Mouse (Mus musculus) thymus, adult 2 months (tissue): ENCODE results near the gene Gm28230. TPM values are rescaled to one million over a fixed set of nuclear protein-coding genes. Genes with fewer than 3 reads are reported as not detected.

Source experiments
- DNase-seq: peaks from one replicate; pipeline ENCODE4 v3.0.0; 2021
- H3K27ac ChIP-seq: fragments of 200-500 bp; 2 replicates; pipeline ENCODE4 v1.5.1; 2012; ENCODE audit warnings: low read length, control low read depth; ENCODE audit not compliant: control insufficient read depth, insufficient read depth
- H3K27me3 ChIP-seq: fragments of 200-500 bp; 2 replicates; pipeline ENCODE4 v1.6.1; 2012; ENCODE audit warnings: mild to moderate bottlenecking, low read length, moderate library complexity, mixed read lengths; ENCODE audit not compliant: control insufficient read depth, insufficient read depth
- H3K36me3 ChIP-seq: fragments of 200-500 bp; 2 replicates; pipeline ENCODE4 v1.6.1; 2012; ENCODE audit warnings: mild to moderate bottlenecking, low read length, moderate library complexity; ENCODE audit not compliant: control insufficient read depth, insufficient read depth
- H3K4me1 ChIP-seq: fragments of 200-500 bp; replicated peaks from 2 replicates; pipeline ENCODE4 v1.6.1; 2012; ENCODE audit warnings: low read length; ENCODE audit not compliant: control insufficient read depth, insufficient read depth
- H3K4me3 ChIP-seq: fragments of 200-500 bp; 2 replicates; pipeline ENCODE4 v1.5.1; 2012; ENCODE audit warnings: mild to moderate bottlenecking, low read length, control low read depth, moderate library complexity; ENCODE audit not compliant: control insufficient read depth, insufficient read depth
- CTCF ChIP-seq: fragments of 200-500 bp; IDR thresholded peaks from 2 replicates; pipeline ENCODE4 v1.5.1; 2012; ENCODE audit warnings: mild to moderate bottlenecking, control low read depth, low read length, moderate library complexity, borderline replicate concordance; ENCODE audit not compliant: control insufficient read depth, poor library complexity, insufficient read depth; ENCODE audit errors: extremely low read depth
- POLR2A ChIP-seq: fragments of 200-500 bp; IDR thresholded peaks from 2 replicates; pipeline ENCODE4 v1.6.1; 2012; ENCODE audit warnings: mild to moderate bottlenecking, low read length, control low read depth, moderate library complexity; ENCODE audit not compliant: control insufficient read depth, poor library complexity, insufficient read depth; ENCODE audit errors: extremely low read depth
- WGBS: fragments of 180-500 bp; shearing (Covaris S2); methylation state at CpG from one replicate; pipeline ENCODE4 v1.1.7; 2018; 5-methylcytosine and 5-hydroxymethylcytosine counted together
- polyA plus RNA-seq: library from polyadenylated mRNA; depleted of rRNA; stranded (reverse); fragments of >200 nt; gene quantifications from 2 replicates; pipeline ENCODE4 v1.2.3, GENCODE M21; 2012

The Gm28230 gene
- polyA plus RNA-seq, 1 experiment = 0.31 TPM

DNA sequence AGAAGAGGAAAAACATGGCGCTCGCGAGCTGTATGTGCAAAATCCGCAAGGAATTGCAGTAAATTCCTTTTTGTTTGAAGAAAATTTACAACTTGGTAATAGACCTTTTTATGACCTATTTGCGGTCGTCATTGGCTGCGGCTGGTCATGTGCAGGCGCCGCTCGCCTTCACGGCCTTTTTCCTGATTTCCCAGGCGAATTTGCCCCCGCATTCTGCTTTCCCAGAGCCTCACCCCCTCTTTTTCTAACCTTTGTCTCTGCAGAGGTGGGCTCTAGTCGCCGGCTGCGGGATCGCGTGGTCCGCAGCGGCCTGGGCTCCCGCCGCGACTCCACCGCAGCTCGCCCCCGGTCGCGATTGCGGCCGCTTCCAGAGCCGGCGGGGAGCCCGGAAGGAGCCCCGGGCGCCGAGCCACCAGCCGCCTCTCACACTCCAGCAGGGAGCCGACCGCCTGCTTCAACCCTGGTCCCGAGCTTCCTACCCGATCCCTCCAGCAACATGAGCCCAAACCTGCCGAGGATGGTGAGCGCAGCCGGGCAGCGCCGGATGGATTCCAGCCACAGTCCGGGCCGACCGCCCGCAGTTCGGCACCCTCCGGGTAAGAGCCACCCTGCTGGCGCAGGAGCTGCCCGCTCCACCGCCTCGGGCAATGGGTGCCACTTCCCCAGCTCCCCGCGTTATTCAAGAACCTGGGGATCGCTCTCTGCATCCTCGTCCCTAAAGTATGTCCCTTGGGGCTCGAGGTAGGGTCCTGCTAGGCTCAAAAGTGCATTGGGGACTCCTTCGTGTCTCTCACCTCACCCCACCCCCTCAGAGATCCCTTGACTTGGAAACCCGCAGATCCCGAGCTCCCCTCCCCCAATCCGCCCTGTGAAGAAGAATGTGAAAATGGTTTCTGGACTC lies 14.6 kb upstream of the Gm28230 start, which contains the start of the genes Hoxd3 and Hoxd4:
TSS of gene Hoxd3 (plus strand) at position 207 of the 901 bp plus-strand sequence.
TSS of gene Hoxd4 (plus strand) at position 209 of the 901 bp plus-strand sequence.
- Histone ChIP-seq H3K36me3 (no peaks in the 10 kb centered on the region), H3K27ac (no peak within 1 kb of the TSS), H3K4me1 (no peaks in the 10 kb centered on the region), H3K4me3 (no peak within 1 kb of the TSS), H3K27me3 (peaks cover 20% of the 10 kb centered on the region)
- TF ChIP-seq POLR2A = no peak
- no peak for TF ChIP-seq CTCF
- DNase-seq = no peak
- 5% methylated on average over 65 of the region's 65 CpGs for WGBS

DNA sequence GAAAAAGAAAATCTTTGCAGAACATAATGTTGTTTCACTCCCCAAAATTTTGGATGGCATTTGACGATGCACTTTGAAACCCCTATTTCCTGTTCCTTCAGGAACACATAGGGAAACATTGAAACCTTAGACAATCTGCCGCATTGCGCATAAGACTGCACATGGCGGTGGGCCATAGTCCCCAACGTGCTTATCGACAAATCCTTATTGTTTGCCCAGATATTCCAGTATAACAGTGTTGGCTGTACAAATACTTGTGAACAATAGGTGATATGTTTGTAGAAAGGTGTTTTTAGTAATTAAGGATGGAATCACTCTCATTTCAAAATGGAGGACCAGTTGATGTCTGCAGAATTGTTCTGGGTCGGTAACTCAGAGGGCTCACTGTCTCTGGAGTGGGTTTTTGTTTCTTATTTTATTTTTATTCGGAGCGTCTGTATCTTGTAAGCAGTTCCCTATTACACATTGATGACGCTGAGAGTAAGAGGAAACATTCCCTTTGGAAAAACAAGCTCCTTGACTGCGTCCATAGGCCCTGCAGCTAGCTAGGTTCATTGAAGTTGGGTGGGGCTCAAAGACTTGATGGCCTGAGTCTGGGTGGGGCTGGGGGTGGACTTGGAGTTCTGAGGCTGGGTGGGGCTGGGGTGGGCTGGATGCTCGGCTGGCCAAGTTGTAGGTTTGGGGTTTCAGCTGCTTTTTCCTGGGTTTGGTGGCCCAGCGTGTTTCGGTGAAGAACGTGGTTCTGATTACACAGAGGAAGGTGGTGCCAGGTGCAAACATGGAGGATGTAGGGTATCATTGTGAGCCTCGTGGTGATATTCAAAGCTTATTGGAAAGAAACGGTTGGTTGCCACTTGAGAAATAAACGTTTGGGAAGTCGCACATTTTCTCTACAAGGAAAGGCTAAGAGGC lies 13.0 kb upstream of the Gm28230 start:
- Histone ChIP-seq H3K4me1 (no peaks in the 10 kb centered on the region), H3K27me3 (peaks cover 16% of the 10 kb centered on the region; the same call in 1 of the 2 replicates), H3K27ac (no peak overlapping the region), H3K4me3 (no peak overlapping the region), H3K36me3 (no peaks in the 10 kb centered on the region)
- DNase-seq = no peak
- TF ChIP-seq CTCF = no peak
- 29% methylated on average over 19 of the region's 19 CpGs for WGBS

DNA sequence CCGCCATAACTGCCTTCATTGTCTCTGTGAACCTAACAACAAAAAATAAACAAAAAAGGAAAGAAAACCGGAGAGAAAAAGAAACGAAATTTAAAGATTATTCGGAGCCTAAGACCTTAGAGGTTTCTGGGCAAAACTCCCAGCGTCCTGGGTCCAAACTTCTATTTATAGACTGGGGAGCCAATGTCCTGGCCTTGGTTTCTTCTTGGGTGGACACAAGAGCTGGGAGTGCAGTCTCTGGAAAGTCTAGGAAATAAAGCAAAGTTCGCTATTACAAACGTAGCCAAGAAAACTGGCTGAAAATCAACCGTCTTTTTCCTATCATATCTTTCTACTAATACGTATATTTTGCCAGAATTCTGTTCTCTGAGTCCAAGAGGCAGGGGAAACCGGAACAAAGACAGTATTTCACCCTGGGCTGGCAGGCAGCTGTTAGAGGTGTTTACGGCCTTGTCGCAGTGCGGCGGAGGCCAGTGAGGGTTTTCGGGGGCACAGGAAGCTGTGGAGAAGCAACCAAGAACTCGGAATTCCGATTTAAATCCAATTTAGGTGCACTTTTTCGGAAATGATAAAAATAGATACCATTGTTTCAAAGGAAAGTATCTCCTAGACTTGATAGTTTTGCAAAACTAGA lies 12.3 kb upstream of the Gm28230 start:
- Histone ChIP-seq H3K27me3 (peaks cover 13% of the 10 kb centered on the region; the same call in 1 of the 2 replicates), H3K4me3 (no peak overlapping the region), H3K4me1 (no peaks in the 10 kb centered on the region), H3K36me3 (no peaks in the 10 kb centered on the region), H3K27ac (no peak overlapping the region)
- 13% methylated on average over 18 of the region's 18 CpGs for WGBS
- no peak for DNase-seq
- no peak for TF ChIP-seq POLR2A
- no peak for TF ChIP-seq CTCF

DNA sequence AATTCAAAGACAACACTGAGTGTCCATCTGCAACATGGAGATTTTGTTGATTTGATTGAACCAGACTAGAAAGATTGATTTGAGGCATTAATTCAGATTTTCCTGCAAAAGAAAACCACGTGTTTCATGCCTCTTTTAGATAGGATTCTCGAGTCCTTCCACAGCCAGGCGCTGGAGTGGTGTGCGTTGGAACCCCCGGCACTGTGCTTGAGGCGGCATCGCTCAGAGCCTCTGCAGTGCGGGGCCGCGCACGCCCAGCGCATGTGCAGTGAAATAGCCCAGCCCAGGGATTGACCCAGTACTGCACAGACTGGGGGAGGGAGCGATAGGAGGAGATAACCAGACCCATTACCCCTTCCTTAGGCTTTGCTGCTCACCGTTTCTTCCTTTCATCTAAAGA lies 11.6 kb upstream of the Gm28230 start:
- Histone ChIP-seq H3K4me3 (no peak overlapping the region), H3K36me3 (no peaks in the 10 kb centered on the region), H3K27ac (no peak overlapping the region), H3K27me3 (peaks cover 13% of the 10 kb centered on the region; the same call in 1 of the 2 replicates), H3K4me1 (no peaks in the 10 kb centered on the region)
- DNase-seq = no peak
- WGBS = 9% methylated on average over 14 of the region's 14 CpGs
- no peak for TF ChIP-seq POLR2A
- TF ChIP-seq CTCF = no peak

DNA sequence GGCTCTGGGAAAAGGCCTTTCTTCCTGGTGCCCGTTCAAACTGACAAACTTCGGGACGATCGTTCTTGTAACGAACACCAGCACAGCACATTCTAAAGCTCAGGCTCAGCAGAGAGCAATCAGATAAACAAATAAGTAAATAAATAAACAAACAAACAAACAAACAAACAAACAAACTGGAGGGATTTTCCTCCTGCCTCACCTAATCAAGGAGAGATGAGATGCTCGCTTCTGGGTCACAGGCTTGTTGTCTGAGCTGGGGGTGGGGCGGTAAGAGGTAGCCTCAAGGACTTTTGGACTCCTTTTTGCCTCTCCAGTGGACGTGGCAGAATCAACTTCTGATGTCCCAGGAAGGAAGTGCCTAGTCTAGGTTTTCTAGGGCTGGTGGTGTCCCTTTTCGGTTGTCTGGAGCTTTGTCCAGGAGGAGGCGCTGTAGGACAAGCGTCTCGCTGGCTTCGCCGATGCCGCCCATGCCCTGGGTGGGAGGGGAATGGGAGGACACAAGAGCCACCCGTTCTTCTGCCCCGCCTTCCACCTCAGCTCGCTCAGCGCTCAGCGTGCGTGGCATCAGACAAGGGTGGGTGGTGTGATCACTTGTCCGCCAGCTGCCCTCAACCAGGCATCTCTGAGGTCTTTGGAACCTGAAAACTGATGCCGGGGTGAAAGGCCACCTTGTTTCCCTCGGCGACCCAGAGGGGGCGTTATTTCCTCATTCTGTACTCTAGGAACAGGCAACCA lies 10.9 kb upstream of the Gm28230 start:
- H3K4me3 ChIP-seq = no peak overlapping the region
- no peak overlapping the region for H3K27ac ChIP-seq
- no peaks in the 10 kb centered on the region for H3K4me1 ChIP-seq
- DNase-seq = peak; percentile 75
- 5% methylated on average over 26 of the region's 26 CpGs for WGBS
- TF ChIP-seq POLR2A (no peak), CTCF (peak; percentile 75; the same call in 1 of the 2 replicates)
- peaks cover 13% of the 10 kb centered on the region for H3K27me3 ChIP-seq
- no peaks in the 10 kb centered on the region for H3K36me3 ChIP-seq

DNA sequence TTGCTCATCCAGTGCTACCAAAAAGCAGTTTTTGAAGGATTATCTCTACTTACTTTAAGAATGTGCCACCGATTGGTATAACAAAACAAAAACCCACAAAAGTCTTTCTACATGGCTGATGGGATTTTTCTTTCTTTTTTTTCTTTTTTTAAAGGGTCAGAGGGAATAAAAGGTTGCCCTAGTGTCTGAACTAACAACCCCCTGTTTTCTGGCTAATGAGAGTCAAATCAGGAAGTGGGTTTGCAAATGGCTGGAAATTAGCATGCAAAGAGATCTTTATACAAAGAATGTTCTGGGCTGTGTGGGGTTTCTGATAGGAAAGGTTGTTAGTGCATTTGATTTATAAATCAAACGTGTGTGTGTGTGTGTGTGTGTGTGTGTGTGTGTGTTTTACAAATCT lies 6.1 kb upstream of the Gm28230 start:
- WGBS = 38% methylated on average over 2 of the region's 2 CpGs
- Histone ChIP-seq H3K27me3 (peaks cover 7% of the 10 kb centered on the region), H3K27ac (no peak overlapping the region), H3K4me1 (no peaks in the 10 kb centered on the region), H3K4me3 (no peak overlapping the region), H3K36me3 (no peaks in the 10 kb centered on the region)
- TF ChIP-seq CTCF (no peak), POLR2A (no peak)
- no peak for DNase-seq
